Mouse (Mus musculus) heart, embryonic 10.5 days (tissue): ENCODE results near the gene Tmem221. TPM values are rescaled to one million over a fixed set of nuclear protein-coding genes. Genes with fewer than 3 reads are reported as not detected.

Source experiments
- DNase-seq: peaks from one replicate; pipeline ENCODE4 v3.0.0-alpha.2; 2017; ENCODE audit warnings: low spot score
- H3K27ac ChIP-seq: fragments of 300-500 bp; sonication (generic); 2 replicates; pipeline ENCODE4 v1.5.1; 2016; ENCODE audit warnings: mild to moderate bottlenecking
- H3K27me3 ChIP-seq: fragments of 300-500 bp; sonication (generic); 2 replicates; pipeline ENCODE4 v1.6.1; 2016; ENCODE audit warnings: mild to moderate bottlenecking; ENCODE audit not compliant: poor library complexity, insufficient read depth, severe bottlenecking
- H3K36me3 ChIP-seq: fragments of 300-500 bp; sonication (generic); 2 replicates; pipeline ENCODE4 v1.6.1; 2016; ENCODE audit warnings: mild to moderate bottlenecking, moderate library complexity
- H3K4me1 ChIP-seq: fragments of 300-500 bp; sonication (generic); 2 replicates; pipeline ENCODE4 v1.6.1; 2016; ENCODE audit warnings: mild to moderate bottlenecking
- H3K4me3 ChIP-seq: fragments of 300-500 bp; sonication (generic); 2 replicates; pipeline ENCODE4 v1.5.1; 2016; ENCODE audit warnings: mild to moderate bottlenecking, moderate library complexity
- H3K9me3 ChIP-seq: fragments of 300-500 bp; sonication (generic); 2 replicates; pipeline ENCODE4 v1.6.1; 2016; ENCODE audit warnings: mild to moderate bottlenecking, moderate library complexity
- WGBS: fragments of 180-500 bp; shearing (Covaris S2); methylation state at CpG from one replicate; pipeline ENCODE4 v1.1.7; 2016; 5-methylcytosine and 5-hydroxymethylcytosine counted together
- polyA plus RNA-seq: library from polyadenylated mRNA; unstranded; fragments of >200 nt; fragmentation: Nextera tagmentation; extraction: Ambion mirVana; gene quantifications from 2 replicates; pipeline ENCODE4 v1.2.1, GENCODE M21; 2016

Gene Tmem221
- polyA plus RNA-seq, 1 experiment from 2014 or later: 0.97 TPM

DNA sequence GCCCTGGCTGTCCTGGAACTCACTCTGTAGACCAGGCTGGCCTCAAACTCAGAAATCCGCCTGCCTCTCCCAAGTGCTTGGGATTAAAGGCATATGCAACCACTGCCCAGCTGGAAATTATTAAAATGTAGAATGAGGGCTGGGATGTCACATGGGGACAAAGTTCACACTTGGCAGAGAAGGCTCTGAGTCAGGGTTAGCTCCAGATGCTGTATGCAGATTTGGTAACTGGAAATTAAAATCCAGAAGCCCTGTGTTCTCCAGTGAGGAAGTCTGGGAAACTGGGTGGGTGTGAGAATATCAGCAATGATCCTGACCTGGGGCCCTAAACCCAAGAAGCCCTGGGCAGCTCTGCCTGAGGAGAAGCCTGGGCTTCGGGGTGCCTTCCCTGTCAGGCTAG is 49.4 kb downstream of the Tmem221 start:
- Histone ChIP-seq H3K4me1 (peaks cover 31% of the 10 kb centered on the region), H3K27ac (peak overlapping the region; percentile 64; the same call in 1 of the 2 replicates), H3K27me3 (peaks cover 69% of the 10 kb centered on the region), H3K9me3 (no peaks in the 10 kb centered on the region), H3K36me3 (0 out of 2 replicates have a peak, but pooled peaks cover 10% of the 10 kb centered on the region), H3K4me3 (peak overlapping the region; percentile 53)
- WGBS: 65% methylated on average over 2 of the region's 2 CpGs
- DNase-seq: no peak

DNA sequence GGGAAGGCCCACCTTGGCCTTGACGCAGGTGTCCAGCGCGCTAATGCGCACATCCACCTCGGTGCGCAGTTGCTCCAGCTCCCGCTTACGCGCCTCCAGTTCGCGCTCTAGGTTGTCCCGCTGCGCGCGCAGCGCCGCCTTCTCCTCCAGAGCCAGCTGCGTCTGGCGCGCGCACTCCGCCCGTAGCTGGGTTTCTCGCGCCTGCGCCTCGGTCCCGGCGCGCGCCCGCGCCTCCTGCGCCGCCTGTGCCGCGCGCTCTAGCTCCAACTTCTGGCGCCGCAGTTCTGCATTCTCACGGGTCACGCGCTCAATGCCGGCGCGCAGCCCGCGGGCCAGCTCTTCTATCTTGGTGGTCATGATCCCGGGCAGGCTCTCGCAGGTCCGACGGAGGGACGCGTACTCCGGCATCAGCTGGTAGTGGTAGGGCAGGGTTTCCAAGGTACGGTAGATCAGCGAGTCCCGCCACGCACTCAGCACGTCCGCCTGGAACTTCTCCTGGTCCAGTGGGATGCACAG is 51.0 kb downstream of the Tmem221 start:
- Histone ChIP-seq H3K9me3 (no peaks in the 10 kb centered on the region), H3K4me3 (peak overlapping the region; percentile 61), H3K4me1 (peaks cover 33% of the 10 kb centered on the region), H3K27ac (peak overlapping the region; percentile 59; the same call in 1 of the 2 replicates), H3K27me3 (peaks cover 69% of the 10 kb centered on the region), H3K36me3 (0 out of 2 replicates have a peak, but pooled peaks cover 10% of the 10 kb centered on the region)
- no peak for DNase-seq
- WGBS: under 1% methylated on average over 61 of the region's 61 CpGs

DNA sequence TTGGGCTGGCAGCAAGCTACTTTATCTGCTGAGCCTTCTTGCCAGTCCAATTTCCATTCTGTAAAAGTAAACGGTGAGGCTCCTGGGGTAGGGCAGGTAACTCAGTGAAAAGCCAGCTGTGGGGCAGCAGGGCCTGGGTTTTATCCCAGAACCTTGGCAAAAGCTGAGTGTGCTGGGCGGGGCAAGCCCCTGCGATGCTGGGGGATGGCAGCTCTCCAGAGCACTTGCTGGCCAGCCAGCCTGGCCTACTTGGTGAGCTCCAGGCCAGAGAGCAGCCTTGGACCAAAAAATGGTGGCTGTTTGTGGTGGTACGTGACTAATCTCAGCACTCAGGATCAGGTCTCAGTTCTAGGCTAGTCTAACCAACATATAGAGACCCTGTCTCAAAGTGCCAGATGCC is 52.7 kb downstream of the Tmem221 start:
- Histone ChIP-seq H3K27ac (no peak overlapping the region), H3K9me3 (no peaks in the 10 kb centered on the region), H3K27me3 (peaks cover 58% of the 10 kb centered on the region), H3K36me3 (0 out of 2 replicates have a peak, but pooled peaks cover 10% of the 10 kb centered on the region), H3K4me3 (no peak overlapping the region), H3K4me1 (peaks cover 24% of the 10 kb centered on the region)
- DNase-seq: no peak
- 72% methylated on average over 4 of the region's 4 CpGs for WGBS

DNA sequence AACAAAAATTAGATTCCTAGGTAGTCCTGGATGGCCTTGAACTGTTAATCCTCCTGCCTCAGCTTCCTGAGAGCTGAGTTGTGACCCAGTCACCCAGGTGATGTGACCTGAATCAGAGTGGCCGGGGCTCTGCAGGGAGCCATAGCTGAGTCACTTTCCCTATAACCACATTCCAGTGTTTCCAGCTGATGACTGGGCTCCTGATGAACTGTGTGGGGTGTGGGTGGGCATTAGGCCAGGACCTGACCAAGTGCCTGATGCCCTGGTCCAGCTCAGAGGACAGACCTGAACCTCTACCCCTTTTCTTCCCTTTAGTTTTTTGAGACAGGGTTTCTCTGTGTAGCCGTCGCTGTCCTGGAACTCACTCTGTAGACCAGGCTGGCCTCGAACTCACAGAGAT is 53.3 kb downstream of the Tmem221 start:
- no peaks in the 10 kb centered on the region for H3K9me3 ChIP-seq
- no peak for DNase-seq
- 0 out of 2 replicates have a peak, but pooled peaks cover 10% of the 10 kb centered on the region for H3K36me3 ChIP-seq
- H3K4me3 ChIP-seq: no peak overlapping the region
- H3K4me1 ChIP-seq: peaks cover 27% of the 10 kb centered on the region
- peaks cover 52% of the 10 kb centered on the region for H3K27me3 ChIP-seq
- WGBS: 85% methylated on average over 4 of the region's 4 CpGs
- no peak overlapping the region for H3K27ac ChIP-seq

DNA sequence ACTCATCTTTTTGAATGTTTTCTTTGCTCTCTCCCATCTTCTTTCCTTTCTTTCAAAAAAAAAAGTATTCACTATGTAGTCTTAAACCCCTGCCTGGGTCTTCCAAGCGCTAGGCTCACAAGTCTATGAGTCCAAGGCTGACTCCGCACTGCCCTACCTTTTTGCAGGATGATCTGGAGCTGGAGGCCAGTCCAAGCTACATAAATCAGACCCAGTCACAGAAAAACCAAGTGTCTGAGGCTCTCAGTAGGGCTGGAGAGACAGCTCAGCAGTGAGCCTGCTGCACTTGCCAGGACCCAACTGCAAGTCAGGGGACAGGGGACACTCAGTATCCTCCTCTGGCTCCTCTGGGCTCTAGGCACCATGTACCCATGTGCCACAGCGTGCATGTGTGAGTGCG is 54.3 kb downstream of the Tmem221 start:
- DNase-seq: no peak
- 82% methylated on average over 4 of the region's 4 CpGs for WGBS

More for the DNA sequence above, 54.3 kb downstream of the Tmem221 start:
- Histone ChIP-seq H3K4me3 (no peak overlapping the region), H3K27ac (no peak overlapping the region; the same call in 1 of the 2 replicates), H3K9me3 (no peaks in the 10 kb centered on the region), H3K27me3 (peaks cover 42% of the 10 kb centered on the region), H3K36me3 (0 out of 2 replicates have a peak, but pooled peaks cover 13% of the 10 kb centered on the region), H3K4me1 (peaks cover 33% of the 10 kb centered on the region)

Other genes with a start within 250 kb of the Tmem221 start
- 68.7 and 79.5 TPM in 2 replicates for gene Use1, start 192.0 kb downstream of the Tmem221 start, polyA plus RNA-seq
- 3.9 and 4.2 TPM in 2 replicates for gene Ocel1, start 187.6 kb downstream of the Tmem221 start, polyA plus RNA-seq
- gene Nr2f6, start 176.9 kb downstream of the Tmem221 start, polyA plus RNA-seq: 48.4 and 79.0 TPM in 2 replicates
- gene Ushbp1, start 163.1 kb downstream of the Tmem221 start, polyA plus RNA-seq: 6.1 and 7.9 TPM in 2 replicates
- gene Babam1, start 162.0 kb downstream of the Tmem221 start, polyA plus RNA-seq: 101 and 111 TPM in 2 replicates
- 33.8 and 35.9 TPM in 2 replicates for gene Ankle1, start 152.9 kb downstream of the Tmem221 start, polyA plus RNA-seq
- gene Abhd8, start 95.2 kb downstream of the Tmem221 start, polyA plus RNA-seq: 34.5 and 41.5 TPM in 2 replicates
- 172 and 181 TPM in 2 replicates for gene Mrpl34, start 93.9 kb downstream of the Tmem221 start, polyA plus RNA-seq
- gene Dda1, start 89.7 kb downstream of the Tmem221 start, polyA plus RNA-seq: 107 and 128 TPM in 2 replicates
- gene Ano8, start 72.9 kb downstream of the Tmem221 start, polyA plus RNA-seq: 0.73 and 2.7 TPM in 2 replicates
- gene Gtpbp3, start 70.8 kb downstream of the Tmem221 start, polyA plus RNA-seq: 13.2 and 14.7 TPM in 2 replicates
- gene Plvap, start 47.1 kb downstream of the Tmem221 start, polyA plus RNA-seq: 174 and 198 TPM in 2 replicates
- gene Ccdc194, start 33.2 kb downstream of the Tmem221 start, polyA plus RNA-seq: 0.99 and 1.3 TPM in 2 replicates
- gene Bst2, start 21.4 kb downstream of the Tmem221 start, polyA plus RNA-seq: 16.8 and 20.7 TPM in 2 replicates
- 71.9 and 75.6 TPM in 2 replicates for gene Mvb12a, start 15.9 kb downstream of the Tmem221 start, polyA plus RNA-seq
- not detected in 2 replicates for gene Nxnl1, start 7.7 kb upstream of the Tmem221 start, polyA plus RNA-seq
- gene Slc27a1, start 10.0 kb upstream of the Tmem221 start, polyA plus RNA-seq: 19.0 and 19.4 TPM in 2 replicates
- gene Pgls, start 33.3 kb upstream of the Tmem221 start, polyA plus RNA-seq: 195 and 228 TPM in 2 replicates
- gene Fam129c, start 38.8 kb upstream of the Tmem221 start, polyA plus RNA-seq: 1.6 and 3.6 TPM in 2 replicates
- gene Colgalt1, start 52.1 kb upstream of the Tmem221 start, polyA plus RNA-seq: 54.4 and 60.5 TPM in 2 replicates
- 0.31 and 0.48 TPM in 2 replicates for gene Unc13a, start 112.9 kb upstream of the Tmem221 start, polyA plus RNA-seq
- 6.7 and 9.7 TPM in 2 replicates for gene Jak3, start 117.4 kb upstream of the Tmem221 start, polyA plus RNA-seq
- gene Insl3, start 130.3 kb upstream of the Tmem221 start, polyA plus RNA-seq: 0.99 and 1.5 TPM in 2 replicates
- gene B3gnt3, start 142.9 kb upstream of the Tmem221 start, polyA plus RNA-seq: 1.6 and 2.9 TPM in 2 replicates
- 2.0 and 3.1 TPM in 2 replicates for gene Fcho1, start 166.8 kb upstream of the Tmem221 start, polyA plus RNA-seq